Mouse (Mus musculus): ENCODE data around the gene Raf1. TPM values are rescaled to one million over a fixed set of nuclear protein-coding genes. Genes with fewer than 3 reads are reported as not detected.
A peak's percentile ranks its signal among the peaks of the same experiment; 100 is the strongest.

Raf1 gene
- polyA plus RNA-seq, 1 experiment, result 106 TPM

DNA sequence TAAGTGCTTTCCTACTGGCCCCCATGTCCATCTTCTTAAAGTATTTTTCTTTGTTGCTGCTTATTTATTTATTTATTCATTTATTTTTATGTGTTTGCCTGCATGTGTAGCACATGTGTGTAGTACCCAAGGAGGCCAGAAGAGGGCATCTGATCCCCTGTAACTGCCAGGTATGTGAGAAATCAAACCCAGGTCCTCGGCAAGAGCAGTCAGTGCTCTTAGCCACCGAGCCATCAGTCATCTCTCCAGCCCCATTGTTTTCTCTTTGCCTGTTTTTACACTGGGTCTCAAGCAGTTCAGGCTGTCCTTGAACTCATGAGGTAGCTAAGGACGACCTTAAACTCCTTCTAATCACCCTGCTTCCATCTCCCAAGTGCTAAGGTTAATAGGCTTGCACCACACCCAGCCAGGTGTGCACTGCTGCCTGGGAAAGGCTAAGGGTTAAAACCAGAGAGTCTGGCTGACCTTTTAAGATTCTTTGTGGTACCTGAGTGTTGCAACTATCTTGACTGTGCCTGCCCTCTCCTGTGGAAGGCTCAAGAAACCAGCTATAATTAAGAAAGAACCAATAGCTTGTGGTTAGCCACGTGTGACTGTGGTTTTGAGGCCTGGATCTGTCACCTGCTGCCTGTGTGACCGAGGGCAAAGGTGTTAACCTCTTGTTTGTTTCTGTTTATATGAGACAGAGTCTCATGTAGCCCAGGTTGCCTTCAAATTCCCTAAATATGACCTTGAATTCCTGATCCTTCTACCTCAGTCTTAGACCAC lies 16.7 kb upstream of the Raf1 start:
- TF ChIP-seq CTCF (conservative IDR thresholded peaks at IDR 0.05; ENCODE audit: insufficient read depth, insufficient read length, low read depth, low read length) (peak; percentile 32), POLR2A (IDR thresholded peaks at IDR 0.05; ENCODE audit: low read depth, low read length) (no peak)
- H3K4me3 ChIP-seq (ENCODE audit: insufficient read depth, low read depth, low read length), result no peak overlapping the region
- no peaks in the 10 kb centered on the region for H3K4me1 ChIP-seq (ENCODE audit: control insufficient read depth, insufficient read depth, low read length)
- no peaks in the 10 kb centered on the region for H3K27me3 ChIP-seq (replicated peaks; ENCODE audit: control insufficient read depth, insufficient read depth, low read length)
- 71% methylated on average over 5 of the region's 5 CpGs for WGBS
- no peak for DNase-seq
- H3K36me3 ChIP-seq (ENCODE audit: control insufficient read depth, insufficient read depth, low read length), result no peaks in the 10 kb centered on the region
- no peak overlapping the region for H3K27ac ChIP-seq (ENCODE audit: insufficient read depth, low read depth, low read length)

GRCm38 (mm10) chr6:115692163-115692950 lies 15.9 kb upstream of the Raf1 start:
- H3K27ac ChIP-seq (ENCODE audit: insufficient read depth, low read depth, low read length), result no peak overlapping the region
- no peaks in the 10 kb centered on the region for H3K4me1 ChIP-seq (ENCODE audit: control insufficient read depth, insufficient read depth, low read length)
- 37% methylated on average over 9 of the region's 9 CpGs for WGBS
- no peaks in the 10 kb centered on the region for H3K27me3 ChIP-seq (replicated peaks; ENCODE audit: control insufficient read depth, insufficient read depth, low read length)
- no peak for TF ChIP-seq CTCF (conservative IDR thresholded peaks at IDR 0.05; ENCODE audit: insufficient read depth, insufficient read length, low read depth, low read length)
- no peak for TF ChIP-seq POLR2A (IDR thresholded peaks at IDR 0.05; ENCODE audit: low read depth, low read length)
- no peak overlapping the region for H3K4me3 ChIP-seq (ENCODE audit: insufficient read depth, low read depth, low read length)
- no peaks in the 10 kb centered on the region for H3K36me3 ChIP-seq (ENCODE audit: control insufficient read depth, insufficient read depth, low read length)
- peak; percentile 66 for DNase-seq

DNA sequence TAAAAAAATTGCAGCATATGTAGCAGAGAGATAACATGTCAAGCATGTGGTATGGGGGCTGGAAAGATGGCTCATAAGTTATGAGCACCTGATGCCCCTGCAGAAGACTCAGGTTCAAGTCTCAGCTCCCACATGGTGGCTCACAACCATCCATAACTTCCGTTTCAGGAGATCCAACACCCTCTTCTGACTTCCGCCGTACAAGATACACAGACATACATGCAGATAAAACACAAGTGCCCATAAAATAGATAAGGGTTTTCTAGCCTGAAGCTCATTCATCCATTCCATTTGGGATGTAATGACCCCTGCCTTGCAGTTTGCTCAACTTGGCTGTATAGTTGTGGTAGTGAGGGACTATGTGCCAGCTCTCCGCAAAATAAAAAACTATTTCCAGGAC lies 13.7 kb upstream of the Raf1 start:
- Histone ChIP-seq H3K27me3 (replicated peaks; ENCODE audit: control insufficient read depth, insufficient read depth, low read length) (no peaks in the 10 kb centered on the region), H3K4me3 (ENCODE audit: insufficient read depth, low read depth, low read length) (no peak overlapping the region), H3K36me3 (ENCODE audit: control insufficient read depth, insufficient read depth, low read length) (no peaks in the 10 kb centered on the region), H3K27ac (ENCODE audit: insufficient read depth, low read depth, low read length) (no peak overlapping the region), H3K4me1 (ENCODE audit: control insufficient read depth, insufficient read depth, low read length) (no peaks in the 10 kb centered on the region)
- DNase-seq, result no peak
- 96% methylated on average over 4 of the region's 4 CpGs for WGBS
- TF ChIP-seq CTCF (conservative IDR thresholded peaks at IDR 0.05; ENCODE audit: insufficient read depth, insufficient read length, low read depth, low read length) (no peak), POLR2A (IDR thresholded peaks at IDR 0.05; ENCODE audit: low read depth, low read length) (no peak)

GRCm38 (mm10) chr6:115688589-115688988 lies 12.2 kb upstream of the Raf1 start:
- no peak overlapping the region for H3K4me3 ChIP-seq (ENCODE audit: insufficient read depth, low read depth, low read length)
- 79% methylated on average over 4 of the region's 4 CpGs for whole genome bisulfite sequencing
- H3K27ac ChIP-seq (ENCODE audit: insufficient read depth, low read depth, low read length), result no peak overlapping the region
- no peaks in the 10 kb centered on the region for H3K27me3 ChIP-seq (replicated peaks; ENCODE audit: control insufficient read depth, insufficient read depth, low read length)
- H3K4me1 ChIP-seq (ENCODE audit: control insufficient read depth, insufficient read depth, low read length), result no peaks in the 10 kb centered on the region
- TF ChIP-seq CTCF (conservative IDR thresholded peaks at IDR 0.05; ENCODE audit: insufficient read depth, insufficient read length, low read depth, low read length) (no peak), POLR2A (IDR thresholded peaks at IDR 0.05; ENCODE audit: low read depth, low read length) (no peak)
- H3K36me3 ChIP-seq (ENCODE audit: control insufficient read depth, insufficient read depth, low read length), result no peaks in the 10 kb centered on the region
- DNase-seq, result no peak

DNA sequence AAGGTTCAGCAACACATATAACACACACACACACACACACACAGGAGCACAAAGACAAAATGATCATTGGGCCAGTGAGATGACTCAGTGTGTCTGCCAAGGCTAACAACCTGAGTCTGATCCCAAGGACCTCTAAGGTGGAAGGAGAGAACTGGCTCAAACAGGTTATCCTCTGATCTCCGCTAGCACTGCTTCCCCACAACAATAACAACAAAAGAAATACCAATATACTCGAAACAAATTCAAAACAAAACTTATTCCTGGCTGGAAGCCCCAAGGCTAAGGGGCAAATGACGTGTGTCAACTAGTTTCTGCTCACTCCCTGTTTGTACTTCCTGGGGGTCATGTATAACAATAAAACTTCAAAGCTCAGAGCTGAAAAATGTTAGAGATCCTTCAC lies 11.3 kb upstream of the Raf1 start:
- H3K27ac ChIP-seq (ENCODE audit: insufficient read depth, low read depth, low read length), result no peak overlapping the region
- H3K36me3 ChIP-seq (ENCODE audit: control insufficient read depth, insufficient read depth, low read length), result no peaks in the 10 kb centered on the region
- H3K4me1 ChIP-seq (ENCODE audit: control insufficient read depth, insufficient read depth, low read length), result no peaks in the 10 kb centered on the region
- WGBS, result 60% methylated on average over 3 of the region's 3 CpGs
- no peaks in the 10 kb centered on the region for H3K27me3 ChIP-seq (replicated peaks; ENCODE audit: control insufficient read depth, insufficient read depth, low read length)
- H3K4me3 ChIP-seq (ENCODE audit: insufficient read depth, low read depth, low read length), result no peak overlapping the region
- TF ChIP-seq CTCF (conservative IDR thresholded peaks at IDR 0.05; ENCODE audit: insufficient read depth, insufficient read length, low read depth, low read length), result no peak
- TF ChIP-seq POLR2A (IDR thresholded peaks at IDR 0.05; ENCODE audit: low read depth, low read length), result no peak
- no peak for DNase-seq

DNA sequence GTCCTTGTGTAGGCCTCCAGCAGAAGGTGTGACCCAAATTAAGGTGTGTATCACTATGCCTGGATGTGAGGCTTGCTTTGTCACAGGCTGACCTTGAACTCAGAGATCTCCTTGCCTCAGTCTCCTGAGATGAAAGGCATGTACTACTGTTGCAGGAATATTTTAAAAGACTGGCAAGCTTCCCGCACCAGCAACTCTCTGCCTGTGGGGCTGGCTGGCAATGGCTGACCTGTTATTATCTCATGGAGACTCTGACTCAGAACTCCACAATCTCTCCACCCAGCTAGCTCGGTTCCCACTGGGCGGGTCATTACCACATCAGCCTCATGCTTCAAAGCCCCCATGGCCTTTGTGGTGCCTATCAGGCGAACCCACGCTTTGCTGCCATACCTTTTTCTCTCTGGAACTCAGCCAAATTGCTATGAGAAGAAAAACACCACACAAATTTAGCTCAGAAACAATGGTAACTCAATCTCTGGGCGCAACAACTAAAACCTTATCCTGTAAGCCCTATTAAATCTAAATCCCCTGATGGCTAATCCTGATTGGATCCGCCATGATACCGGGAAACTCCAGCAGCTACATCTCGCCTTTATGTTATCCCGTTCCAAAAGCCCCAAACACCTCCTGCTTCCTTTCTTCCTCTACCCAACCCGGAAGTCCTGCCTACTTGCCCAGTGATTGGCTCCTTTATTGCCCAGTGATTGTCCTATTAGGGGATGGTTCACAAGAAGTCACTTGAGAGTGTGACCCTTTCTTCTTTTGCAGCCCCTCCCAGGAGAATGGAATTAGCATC lies 8.6 kb upstream of the Raf1 start:
- DNase-seq, result no peak
- Histone ChIP-seq H3K4me3 (ENCODE audit: insufficient read depth, low read depth, low read length) (no peak overlapping the region), H3K4me1 (ENCODE audit: control insufficient read depth, insufficient read depth, low read length) (no peaks in the 10 kb centered on the region), H3K27ac (ENCODE audit: insufficient read depth, low read depth, low read length) (no peak overlapping the region), H3K36me3 (ENCODE audit: control insufficient read depth, insufficient read depth, low read length) (no peaks in the 10 kb centered on the region), H3K27me3 (replicated peaks; ENCODE audit: control insufficient read depth, insufficient read depth, low read length) (no peaks in the 10 kb centered on the region)
- 74% methylated on average over 11 of the region's 11 CpGs for WGBS
- TF ChIP-seq POLR2A (IDR thresholded peaks at IDR 0.05; ENCODE audit: low read depth, low read length) (no peak), CTCF (conservative IDR thresholded peaks at IDR 0.05; ENCODE audit: insufficient read depth, insufficient read length, low read depth, low read length) (no peak)
